Mouse (Mus musculus): Measurements from ENCODE around the gene Vmp1. TPM values are rescaled to one million over a fixed set of nuclear protein-coding genes. Genes with fewer than 3 reads are reported as not detected.

The Vmp1 gene
- 85.4 and 96.3 TPM in 2 replicates for polyA plus RNA-seq (2015; fragmentation: Nextera tagmentation; extraction: Ambion mirVana)

DNA sequence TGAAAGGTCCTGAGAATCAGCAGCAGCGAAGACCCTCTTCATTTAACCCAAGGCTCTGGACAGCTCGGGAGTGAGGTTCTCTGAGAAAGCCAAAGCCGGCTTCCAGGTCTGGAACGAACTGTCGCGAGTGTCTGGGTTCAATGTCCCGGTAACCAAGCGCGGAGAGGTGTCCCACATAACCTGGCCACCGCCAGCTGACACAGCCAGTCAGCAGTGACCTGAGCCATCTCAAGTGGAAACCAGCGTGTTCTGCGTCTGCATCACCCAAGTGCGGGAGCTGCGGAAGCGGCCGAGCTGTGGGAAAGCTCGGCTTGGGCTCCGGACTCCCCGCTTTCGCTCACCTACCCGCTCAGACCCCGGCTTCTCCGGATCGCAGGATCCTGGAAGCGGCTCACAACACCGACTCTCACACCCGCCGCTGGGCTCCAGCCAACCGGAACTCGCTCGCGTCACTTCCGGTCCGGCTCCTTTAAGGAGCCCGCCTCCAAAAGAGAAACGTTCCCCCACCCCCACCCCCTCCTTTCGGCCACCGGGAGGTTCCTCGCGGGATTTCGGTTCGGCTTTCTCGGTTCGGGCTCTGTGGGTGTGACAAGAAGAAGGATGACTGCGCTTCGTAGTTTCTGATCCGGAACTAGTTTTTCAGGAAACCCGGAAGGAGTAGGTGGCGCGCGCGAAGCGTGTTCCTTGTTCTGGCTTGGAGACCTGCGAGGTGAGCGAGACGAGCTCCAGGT lies at the start of gene Vmp1, which contains the start of gene Ptrh2:
Vmp1 (minus strand) TSS at position 442 of the 731 bp plus-strand sequence.
Ptrh2 (plus strand) TSS at position 591 of the 731 bp plus-strand sequence.
- Histone ChIP-seq H3K27me3 (no peaks in the 10 kb centered on the region), H3K4me2 (replicated peaks) (peak within 1 kb of the TSS; percentile 76), H3K4me3 (peak within 1 kb of the TSS; percentile 75), H3K36me3 (peaks cover 15% of the 10 kb centered on the region), H3K9ac (peak within 1 kb of the TSS; percentile 83), H3K27ac (peak within 1 kb of the TSS; percentile 86), H3K9me3 (no peaks in the 10 kb centered on the region), H3K4me1 (peaks cover 27% of the 10 kb centered on the region)
- peak; percentile 95 for ATAC-seq (ENCODE audit: low FRiP score, low read depth)
- WGBS: under 1% methylated on average over 56 of the region's 56 CpGs

GRCm38 (mm10) chr11:86731443-86731842 lies 47.8 kb upstream of the Vmp1 start:
- Histone ChIP-seq H3K4me2 (replicated peaks) (no peak overlapping the region), H3K4me3 (no peak overlapping the region), H3K27ac (no peak overlapping the region), H3K36me3 (peaks cover 66% of the 10 kb centered on the region), H3K9me3 (no peaks in the 10 kb centered on the region), H3K9ac (no peak overlapping the region), H3K4me1 (no peaks in the 10 kb centered on the region), H3K27me3 (no peaks in the 10 kb centered on the region)
- WGBS: 95% methylated on average over 2 of the region's 2 CpGs
- ATAC-seq (ENCODE audit: low FRiP score, low read depth): no peak

DNA sequence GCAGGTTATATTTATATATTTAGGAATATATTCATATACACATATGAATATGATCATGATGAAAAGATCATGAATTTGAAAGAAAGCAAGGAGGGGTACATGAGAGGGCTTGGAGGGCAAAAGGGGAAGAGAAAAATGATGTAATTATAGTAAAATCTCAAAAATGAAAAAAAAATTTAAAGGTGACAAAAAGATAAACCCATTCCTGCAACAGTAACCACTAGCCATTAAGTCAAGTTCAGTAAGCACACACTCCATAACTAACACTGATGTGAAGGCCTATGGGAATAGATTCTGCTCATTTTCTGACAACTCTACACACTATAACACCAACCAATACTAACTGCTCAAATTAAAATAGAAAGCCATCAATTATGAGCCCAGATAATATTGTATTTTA lies 42.0 kb upstream of the Vmp1 start:
- no peak overlapping the region for H3K4me3 ChIP-seq
- H3K27me3 ChIP-seq: no peaks in the 10 kb centered on the region
- no peak overlapping the region for H3K27ac ChIP-seq
- H3K9ac ChIP-seq: no peak overlapping the region
- H3K36me3 ChIP-seq: peaks cover 63% of the 10 kb centered on the region
- no peaks in the 10 kb centered on the region for H3K4me1 ChIP-seq
- ATAC-seq (ENCODE audit: low FRiP score, low read depth): no peak
- H3K9me3 ChIP-seq: no peaks in the 10 kb centered on the region
- H3K4me2 ChIP-seq (replicated peaks): no peak overlapping the region

DNA sequence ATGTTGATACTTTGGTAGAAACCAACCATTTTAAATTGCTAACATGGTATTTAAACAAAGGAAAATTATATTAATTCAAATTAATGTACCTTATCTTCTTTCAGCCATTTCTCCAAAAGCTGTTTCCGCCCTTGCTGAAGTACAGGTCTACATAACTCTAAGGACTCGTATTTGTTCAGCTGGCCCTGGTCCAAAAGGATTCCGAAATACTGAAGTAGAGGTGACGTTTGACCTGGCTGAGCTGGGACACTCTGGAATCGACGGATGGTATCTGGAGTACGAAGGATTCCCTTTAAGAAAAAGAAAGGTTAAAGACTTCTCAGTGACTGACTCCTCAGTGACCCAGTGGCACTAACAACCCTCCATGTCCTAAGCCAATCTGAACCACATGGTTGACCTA lies 41.3 kb upstream of the Vmp1 start:
- no peaks in the 10 kb centered on the region for H3K4me1 ChIP-seq
- peaks cover 65% of the 10 kb centered on the region for H3K36me3 ChIP-seq
- no peaks in the 10 kb centered on the region for H3K27me3 ChIP-seq
- H3K27ac ChIP-seq: no peak overlapping the region
- no peak overlapping the region for H3K4me2 ChIP-seq (replicated peaks)
- 88% methylated on average over 7 of the region's 7 CpGs for WGBS
- H3K9ac ChIP-seq: no peak overlapping the region
- H3K4me3 ChIP-seq: no peak overlapping the region
- ATAC-seq (ENCODE audit: low FRiP score, low read depth): no peak
- no peaks in the 10 kb centered on the region for H3K9me3 ChIP-seq

- WGBS: 95% methylated on average over 3 of the region's 3 CpGs
- H3K27me3 ChIP-seq: no peaks in the 10 kb centered on the region
- no peaks in the 10 kb centered on the region for H3K9me3 ChIP-seq
- H3K27ac ChIP-seq: no peak overlapping the region
- no peak overlapping the region for H3K4me3 ChIP-seq
- peaks cover 68% of the 10 kb centered on the region for H3K36me3 ChIP-seq
- H3K4me2 ChIP-seq (replicated peaks): no peak overlapping the region
- no peak for ATAC-seq (ENCODE audit: low FRiP score, low read depth)
- no peaks in the 10 kb centered on the region for H3K4me1 ChIP-seq
- H3K9ac ChIP-seq: no peak overlapping the region
Measured at GRCm38 (mm10) chr11:86724004-86724403, 40.4 kb upstream of the Vmp1 start.

DNA sequence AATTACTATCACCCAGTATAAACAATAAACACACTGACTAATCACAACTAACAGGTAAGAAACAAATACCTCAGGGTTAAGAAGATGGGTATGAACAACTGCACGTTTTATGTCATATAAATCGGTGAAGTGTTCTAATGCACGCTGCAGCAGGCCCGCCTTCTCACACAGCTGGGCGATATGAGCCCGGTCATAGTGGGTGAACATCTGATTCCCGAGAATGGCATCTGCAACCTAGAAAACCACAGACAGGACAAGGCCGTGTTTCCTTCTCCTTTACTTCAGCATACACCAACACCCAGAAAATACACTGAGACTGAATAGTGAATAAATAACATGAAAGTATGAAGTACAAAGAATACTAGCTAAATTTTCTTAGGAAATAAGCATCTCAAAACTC lies 35.8 kb upstream of the Vmp1 start:
- no peak for ATAC-seq (ENCODE audit: low FRiP score, low read depth)
- no peak overlapping the region for H3K9ac ChIP-seq
- WGBS: 93% methylated on average over 8 of the region's 8 CpGs
- no peaks in the 10 kb centered on the region for H3K27me3 ChIP-seq
- no peaks in the 10 kb centered on the region for H3K4me1 ChIP-seq
- H3K4me3 ChIP-seq: no peak overlapping the region
- peaks cover 69% of the 10 kb centered on the region for H3K36me3 ChIP-seq
- H3K27ac ChIP-seq: no peak overlapping the region
- H3K9me3 ChIP-seq: no peaks in the 10 kb centered on the region
- H3K4me2 ChIP-seq (replicated peaks): no peak overlapping the region

DNA sequence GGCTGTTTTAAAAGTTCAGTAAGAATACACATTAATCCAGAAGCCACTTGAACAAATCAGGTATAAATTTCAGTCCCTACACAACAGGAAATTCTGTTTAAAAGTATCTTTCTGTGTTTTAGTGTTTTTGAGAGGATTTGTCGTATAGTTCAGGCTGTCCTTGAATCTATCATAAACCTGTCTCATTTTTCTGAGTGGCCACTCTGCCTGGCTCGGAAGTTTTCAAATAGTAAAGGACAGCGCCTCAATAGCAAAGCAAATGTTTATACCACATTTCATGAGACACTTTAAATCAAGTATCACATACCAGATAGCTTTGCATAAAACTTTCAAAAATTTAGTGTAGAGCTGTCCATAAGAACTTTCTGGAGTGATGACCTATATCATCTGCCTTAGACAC lies 34.7 kb upstream of the Vmp1 start:
- no peak overlapping the region for H3K4me3 ChIP-seq
- H3K9me3 ChIP-seq: no peaks in the 10 kb centered on the region
- no peaks in the 10 kb centered on the region for H3K27me3 ChIP-seq
- WGBS: 96% methylated on average over 3 of the region's 3 CpGs
- H3K4me1 ChIP-seq: no peaks in the 10 kb centered on the region
- no peak overlapping the region for H3K27ac ChIP-seq
- no peak for ATAC-seq (ENCODE audit: low FRiP score, low read depth)
- no peak overlapping the region for H3K4me2 ChIP-seq (replicated peaks)
- no peak overlapping the region for H3K9ac ChIP-seq
- H3K36me3 ChIP-seq: peaks cover 69% of the 10 kb centered on the region

DNA sequence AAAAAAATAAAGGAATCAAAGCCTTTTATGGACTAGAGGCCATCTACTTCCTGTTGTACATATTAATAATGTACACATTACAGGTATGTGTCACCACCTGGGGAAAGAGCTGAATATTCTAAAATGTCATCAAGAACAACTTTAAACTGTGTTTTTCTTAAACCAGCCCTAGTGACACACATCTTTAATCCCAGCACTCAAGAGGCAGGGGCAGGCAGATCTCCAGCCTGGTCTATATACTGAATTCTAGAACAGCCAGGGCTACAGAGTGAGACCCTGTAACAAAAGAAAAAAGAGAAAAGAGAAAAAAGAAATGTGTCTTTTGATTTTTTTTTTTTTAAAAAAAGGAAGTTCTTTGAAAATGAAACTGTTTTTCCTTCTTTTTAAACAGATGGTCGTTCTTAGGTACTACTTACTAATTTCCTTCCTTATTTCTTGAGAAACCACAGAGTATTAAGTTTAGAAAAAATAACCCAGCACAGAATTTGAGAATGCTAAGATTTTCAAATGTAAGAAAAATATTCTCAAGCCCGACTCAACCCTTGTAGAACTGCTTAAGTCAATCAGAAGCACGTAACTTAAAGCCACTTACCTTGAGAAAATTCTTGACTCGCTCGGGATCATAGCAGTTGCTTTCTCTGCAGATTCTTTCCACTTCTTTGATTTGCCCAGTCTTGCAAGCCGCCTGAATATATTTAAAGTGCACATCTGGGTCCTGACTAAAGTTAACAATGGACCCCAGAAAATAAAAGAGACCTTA lies 33.9 kb upstream of the Vmp1 start:
- 89% methylated on average over 6 of the region's 6 CpGs for WGBS
- no peaks in the 10 kb centered on the region for H3K4me1 ChIP-seq
- no peak overlapping the region for H3K4me3 ChIP-seq
- H3K4me2 ChIP-seq (replicated peaks): no peak overlapping the region
- ATAC-seq (ENCODE audit: low FRiP score, low read depth): no peak
- H3K27ac ChIP-seq: no peak overlapping the region
- no peaks in the 10 kb centered on the region for H3K9me3 ChIP-seq
- H3K9ac ChIP-seq: no peak overlapping the region
- H3K27me3 ChIP-seq: no peaks in the 10 kb centered on the region
- peaks cover 68% of the 10 kb centered on the region for H3K36me3 ChIP-seq

DNA sequence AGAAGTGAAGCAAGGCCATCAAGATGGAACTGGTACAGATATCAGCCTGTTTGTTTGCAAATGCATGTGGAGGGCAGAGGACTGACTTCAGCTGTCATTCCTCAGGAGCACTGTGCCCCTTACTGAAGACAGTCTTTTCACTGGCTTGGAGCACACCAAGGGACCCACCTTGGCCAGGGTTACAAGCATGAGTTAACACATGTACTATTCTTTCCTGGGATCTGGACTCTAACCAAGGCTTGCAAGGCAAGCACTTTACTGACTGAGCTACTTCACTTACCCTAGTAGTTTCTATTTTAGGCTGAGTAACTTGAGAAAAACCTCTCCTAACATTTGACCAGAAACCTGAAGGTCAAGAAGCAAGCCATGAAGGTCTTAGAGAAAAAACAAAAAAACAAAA lies 31.0 kb upstream of the Vmp1 start:
- H3K4me2 ChIP-seq (replicated peaks): no peak overlapping the region
- peaks cover 76% of the 10 kb centered on the region for H3K36me3 ChIP-seq
- H3K4me1 ChIP-seq: no peaks in the 10 kb centered on the region
- H3K4me3 ChIP-seq: no peak overlapping the region
- ATAC-seq (ENCODE audit: low FRiP score, low read depth): no peak
- no peaks in the 10 kb centered on the region for H3K27me3 ChIP-seq
- no peak overlapping the region for H3K27ac ChIP-seq
- H3K9me3 ChIP-seq: no peaks in the 10 kb centered on the region
- no peak overlapping the region for H3K9ac ChIP-seq

DNA sequence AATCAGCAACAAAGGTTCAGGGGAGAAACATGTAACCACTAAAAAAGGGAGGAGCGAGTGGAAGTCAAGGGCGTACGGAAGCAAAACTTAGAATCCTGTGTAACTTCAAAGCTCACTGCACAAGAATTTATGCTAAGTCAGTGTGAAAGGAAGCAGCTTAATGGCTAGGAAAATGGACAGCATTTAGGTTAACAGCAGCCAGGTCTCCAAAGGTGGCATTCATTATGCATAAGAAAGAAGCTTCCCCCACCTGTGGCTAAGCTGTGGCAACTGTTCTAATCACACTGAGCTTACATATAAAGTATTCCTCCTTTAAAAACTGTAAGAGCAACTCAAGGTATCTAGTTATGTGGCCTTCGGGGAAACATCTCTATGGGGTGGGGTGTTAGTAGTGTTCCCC lies 17.5 kb upstream of the Vmp1 start:
- Histone ChIP-seq H3K27me3 (no peaks in the 10 kb centered on the region), H3K4me3 (no peak overlapping the region), H3K4me1 (no peaks in the 10 kb centered on the region), H3K36me3 (peaks cover 93% of the 10 kb centered on the region), H3K9ac (no peak overlapping the region), H3K9me3 (no peaks in the 10 kb centered on the region), H3K4me2 (replicated peaks) (no peak overlapping the region), H3K27ac (no peak overlapping the region)
- ATAC-seq (ENCODE audit: low FRiP score, low read depth): no peak
- WGBS: 88% methylated on average over 4 of the region's 4 CpGs

- WGBS: 81% methylated on average over 4 of the region's 4 CpGs
- peaks cover 95% of the 10 kb centered on the region for H3K36me3 ChIP-seq
- no peak overlapping the region for H3K9ac ChIP-seq
- no peak for ATAC-seq (ENCODE audit: low FRiP score, low read depth)
- H3K4me2 ChIP-seq (replicated peaks): no peak overlapping the region
- no peak overlapping the region for H3K4me3 ChIP-seq
- no peak overlapping the region for H3K27ac ChIP-seq
- H3K4me1 ChIP-seq: no peaks in the 10 kb centered on the region
- no peaks in the 10 kb centered on the region for H3K27me3 ChIP-seq
- no peaks in the 10 kb centered on the region for H3K9me3 ChIP-seq
Measured at GRCm38 (mm10) chr11:86695461-86695860, 11.8 kb upstream of the Vmp1 start.

- Histone ChIP-seq H3K27ac (no peak overlapping the region), H3K9me3 (no peaks in the 10 kb centered on the region), H3K4me1 (no peaks in the 10 kb centered on the region), H3K9ac (no peak overlapping the region), H3K4me3 (no peak overlapping the region), H3K4me2 (replicated peaks) (no peak overlapping the region), H3K27me3 (no peaks in the 10 kb centered on the region), H3K36me3 (peaks cover 92% of the 10 kb centered on the region)
- no peak for ATAC-seq (ENCODE audit: low FRiP score, low read depth)
- WGBS: 86% methylated on average over 2 of the region's 2 CpGs
Measured at GRCm38 (mm10) chr11:86692546-86692945, 8.9 kb upstream of the Vmp1 start.

Measured in limb, embryonic 13.5 days (tissue).